Mouse (Mus musculus) cerebellum, adult 2 months (tissue): ENCODE measurements around the gene Tiam1. TPM values are rescaled to one million over a fixed set of nuclear protein-coding genes. Genes with fewer than 3 reads are reported as not detected.

Experiments used
- DNase-seq, 2 experiments: peaks; one replicate each; pipeline ENCODE4 v3.0.0; 2021
- H3K27ac ChIP-seq: fragments of 200-500 bp; 2 replicates; pipeline ENCODE4 v1.5.1; 2012; ENCODE audit warnings: low read length, control low read depth, inconsistent platforms; ENCODE audit not compliant: insufficient read depth
- H3K27me3 ChIP-seq: fragments of 200-500 bp; 2 replicates; pipeline ENCODE4 v1.6.1; 2012; ENCODE audit warnings: inconsistent platforms, mild to moderate bottlenecking, low read length, moderate library complexity; ENCODE audit not compliant: control insufficient read depth, insufficient read depth
- H3K4me1 ChIP-seq: fragments of 200-500 bp; 2 replicates; pipeline ENCODE4 v1.6.1; 2011; ENCODE audit warnings: low read length; ENCODE audit not compliant: control insufficient read depth, insufficient read depth
- H3K4me3 ChIP-seq: fragments of 200-500 bp; replicated peaks from 2 replicates; pipeline ENCODE3; 2011; ENCODE audit warnings: mild to moderate bottlenecking, low read depth, low read length, control low read depth; ENCODE audit not compliant: insufficient read depth
- CTCF ChIP-seq: fragments of 200-500 bp; IDR thresholded peaks from 2 replicates; pipeline ENCODE4 v1.5.1; 2011; ENCODE audit warnings: low read depth, mild to moderate bottlenecking, control low read depth, low read length, moderate library complexity, borderline replicate concordance; ENCODE audit not compliant: insufficient read depth
- POLR2A ChIP-seq: fragments of 200-500 bp; IDR thresholded peaks from 2 replicates; pipeline ENCODE4 v1.6.1; 2011; ENCODE audit warnings: low read length, control low read depth, borderline replicate concordance; ENCODE audit not compliant: insufficient read depth
- WGBS: fragments of 180-500 bp; shearing (Covaris S2); methylation state at CpG from one replicate; pipeline ENCODE4 v1.1.7; 2018; 5-methylcytosine and 5-hydroxymethylcytosine counted together
- polyA plus RNA-seq: library from polyadenylated mRNA; depleted of rRNA; stranded (reverse); fragments of >200 nt; gene quantifications from 2 replicates; pipeline ENCODE4 v1.2.3, GENCODE M21; 2012

The Tiam1 gene
- polyA plus RNA-seq, 1 experiment = 73.6 TPM

DNA sequence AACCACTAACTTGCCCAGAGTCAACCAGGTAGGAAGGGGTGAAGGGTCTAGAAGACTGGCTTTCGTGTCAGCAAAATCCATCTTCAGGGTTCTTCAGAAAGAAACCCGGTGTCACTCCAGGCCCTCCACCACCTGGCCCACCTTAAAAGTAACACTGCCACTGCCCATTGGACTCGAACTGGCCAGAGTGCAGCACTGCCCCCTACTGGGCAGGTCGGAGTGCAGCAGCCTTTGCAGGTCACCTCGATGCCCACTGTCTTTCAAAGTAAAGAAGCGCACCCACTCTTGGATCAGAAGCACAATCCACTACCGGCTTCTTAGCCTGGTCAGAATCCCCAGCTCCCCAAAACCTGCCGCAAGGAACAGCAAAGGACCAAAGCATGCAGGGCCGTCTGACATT is 247.2 kb downstream of the Tiam1 start:
- Histone ChIP-seq H3K27me3 (no peaks in the 10 kb centered on the region), H3K4me3 (peak overlapping the region; percentile 17), H3K27ac (peak overlapping the region; percentile 13), H3K4me1 (peaks cover 58% of the 10 kb centered on the region)
- DNase-seq = peak; percentile 73 to 77
- WGBS = 27% methylated on average over 9 of the region's 9 CpGs
- TF ChIP-seq CTCF = peak; percentile 81
- no peak for TF ChIP-seq POLR2A

DNA sequence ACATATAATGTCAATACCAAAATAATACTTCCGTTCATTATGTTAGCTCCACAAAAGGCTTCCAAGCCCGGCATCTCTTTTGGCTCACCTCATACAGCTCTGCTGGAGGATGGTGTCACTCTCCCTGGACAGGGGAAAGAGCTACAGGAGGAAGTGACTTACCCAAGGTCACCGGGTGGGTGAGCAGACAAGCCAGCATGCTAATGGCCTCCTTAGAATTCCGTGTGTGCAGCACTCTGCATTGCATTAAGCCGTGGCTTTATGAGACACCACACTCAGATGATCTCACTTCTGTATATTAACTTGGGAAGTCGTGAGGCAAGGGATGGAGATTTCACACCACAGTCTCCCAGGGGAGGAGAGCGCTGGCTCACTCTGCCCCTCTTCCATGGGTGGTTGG is 248.3 kb downstream of the Tiam1 start:
- no peaks in the 10 kb centered on the region for H3K27me3 ChIP-seq
- DNase-seq = no peak
- WGBS = 43% methylated on average over 7 of the region's 7 CpGs
- no peak overlapping the region for H3K4me3 ChIP-seq
- TF ChIP-seq CTCF (no peak), POLR2A (no peak)
- peaks cover 64% of the 10 kb centered on the region for H3K4me1 ChIP-seq
- peak overlapping the region; percentile 31 for H3K27ac ChIP-seq

DNA sequence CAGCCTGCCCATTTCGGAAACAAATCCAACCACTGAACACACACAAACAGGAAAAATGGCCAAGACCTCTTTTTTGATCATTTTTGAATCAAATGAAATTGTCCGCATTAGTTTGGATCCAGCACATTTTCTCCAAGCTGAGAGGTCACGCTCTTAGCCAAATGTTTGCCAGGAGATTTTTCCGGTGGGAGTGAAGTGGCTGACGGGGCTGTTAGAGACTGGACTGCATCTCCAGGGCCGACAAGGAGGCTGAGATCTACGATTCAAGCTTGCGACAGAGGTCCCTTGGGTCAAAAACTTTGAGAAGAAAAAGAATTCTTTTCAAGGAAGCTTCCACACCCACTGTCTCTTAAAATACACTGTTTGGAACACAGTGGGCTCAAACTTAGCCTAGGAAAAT is 248.8 kb downstream of the Tiam1 start:
- no peak overlapping the region for H3K4me3 ChIP-seq
- no peak for DNase-seq
- 22% methylated on average over 8 of the region's 8 CpGs for WGBS
- peaks cover 65% of the 10 kb centered on the region for H3K4me1 ChIP-seq
- TF ChIP-seq POLR2A (no peak), CTCF (no peak)
- no peak overlapping the region for H3K27ac ChIP-seq
- H3K27me3 ChIP-seq = no peaks in the 10 kb centered on the region

DNA sequence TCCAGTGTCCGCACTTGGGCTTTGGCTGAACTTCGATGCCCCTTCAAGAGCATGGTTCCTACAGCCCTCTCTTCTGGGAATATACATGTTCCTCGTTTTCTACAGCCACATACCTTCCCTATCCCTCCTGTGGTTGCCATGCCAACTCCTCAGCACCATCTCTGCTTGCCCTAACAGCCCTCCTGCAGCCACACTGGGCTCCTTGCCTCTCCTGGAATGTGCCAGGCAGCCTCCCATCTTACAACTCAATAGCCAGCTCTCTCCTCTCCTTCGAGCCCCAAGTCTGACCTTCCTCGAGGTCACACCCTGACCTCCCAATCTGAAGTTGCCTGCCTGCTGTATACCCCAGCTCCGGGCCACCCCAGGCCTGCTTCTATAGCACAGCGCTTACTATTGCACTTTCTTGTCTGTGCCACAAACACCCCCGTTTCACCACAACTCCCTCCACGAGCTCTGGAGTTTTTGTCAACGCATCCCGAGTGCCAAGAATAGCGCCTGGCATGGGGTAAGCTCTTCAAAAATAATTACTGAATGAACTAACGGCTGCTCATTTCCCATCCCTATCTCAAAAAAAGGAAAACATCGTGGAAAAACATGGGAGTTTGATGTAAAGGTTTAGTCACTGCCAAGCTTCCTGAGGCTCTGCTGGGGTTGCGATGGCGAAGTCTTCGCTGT is 252.9 kb downstream of the Tiam1 start:
- WGBS = 24% methylated on average over 17 of the region's 17 CpGs
- Histone ChIP-seq H3K27ac (no peak overlapping the region), H3K4me3 (no peak overlapping the region), H3K27me3 (no peaks in the 10 kb centered on the region), H3K4me1 (peaks cover 48% of the 10 kb centered on the region)
- peak; percentile 60 to 67 for DNase-seq
- TF ChIP-seq POLR2A (no peak), CTCF (no peak)

GRCm38 (mm10) chr16:89889890-89890462 is 253.6 kb downstream of the Tiam1 start:
- Histone ChIP-seq H3K4me3 (no peak overlapping the region), H3K27ac (no peak overlapping the region; the same call in 1 of the 2 replicates), H3K27me3 (no peaks in the 10 kb centered on the region), H3K4me1 (peaks cover 44% of the 10 kb centered on the region)
- DNase-seq = peak in 1 of 2 experiments; percentile 48
- 21% methylated on average over 10 of the region's 10 CpGs for WGBS
- TF ChIP-seq CTCF (no peak), POLR2A (no peak)

DNA sequence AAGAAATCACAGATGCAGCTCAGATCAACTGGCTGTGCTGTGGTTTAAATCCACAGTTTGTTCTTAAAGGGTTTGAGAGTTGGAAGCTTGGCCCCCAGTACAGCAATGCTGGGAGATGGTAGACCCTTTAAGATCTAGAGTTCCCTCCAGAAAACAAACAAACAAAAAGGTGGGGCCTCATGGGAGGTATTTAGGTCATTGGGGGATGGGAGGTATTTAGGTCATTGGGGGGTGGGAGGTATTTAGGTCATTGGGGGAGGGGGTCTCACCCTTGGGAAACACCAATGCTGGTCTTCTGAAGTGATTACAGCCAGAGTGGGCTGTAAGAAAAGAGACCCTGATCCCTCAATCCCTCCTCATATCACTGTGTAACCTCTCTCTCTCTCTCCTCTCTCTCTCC is 257.0 kb downstream of the Tiam1 start:
- H3K4me1 ChIP-seq = peaks cover 51% of the 10 kb centered on the region
- H3K27me3 ChIP-seq = no peaks in the 10 kb centered on the region
- no peak for DNase-seq
- no peak overlapping the region for H3K4me3 ChIP-seq
- no peak overlapping the region for H3K27ac ChIP-seq
- TF ChIP-seq POLR2A (no peak), CTCF (no peak)

GRCm38 (mm10) chr16:89885661-89886060 is 257.9 kb downstream of the Tiam1 start:
- Histone ChIP-seq H3K27me3 (no peaks in the 10 kb centered on the region), H3K27ac (no peak overlapping the region), H3K4me3 (no peak overlapping the region), H3K4me1 (peaks cover 45% of the 10 kb centered on the region)
- peak in 1 of 2 experiments; percentile 45 for DNase-seq
- TF ChIP-seq POLR2A = no peak
- 26% methylated on average over 9 of the region's 9 CpGs for WGBS

GRCm38 (mm10) chr16:89883897-89884296 is 259.7 kb downstream of the Tiam1 start:
- 87% methylated on average over 4 of the region's 4 CpGs for WGBS
- Histone ChIP-seq H3K4me3 (no peak overlapping the region), H3K27me3 (no peaks in the 10 kb centered on the region), H3K4me1 (peaks cover 33% of the 10 kb centered on the region), H3K27ac (no peak overlapping the region)
- no peak for DNase-seq
- no peak for TF ChIP-seq CTCF
- no peak for TF ChIP-seq POLR2A
